In genomic region chr9:108347540-108348289, GRCm38 (mm10) we compare ENCODE assay signal across 8 mouse cellular contexts. TPM values are rescaled to one million over a fixed set of nuclear protein-coding genes. Genes with fewer than 3 reads are reported as not detected.
A peak's percentile ranks its signal among the peaks of the same experiment; 100 is the strongest.
DNase-seq lines count a peak whose midpoint lies in the region; ATAC-seq and TF ChIP-seq lines count a peak whose summit lies in the region.

Usp4 (plus strand) TSS chr9:108347853.

- DNase-seq in c-Kit-positive CD71-positive TER-119-positive erythroid progenitor cells, embryonic 14.5 days (ENCODE audit: low spot score): peak; percentile 82
- peak; percentile 93 to 96 for DNase-seq in kidney, postnatal 36 days
- peak; percentile 77 to 80 (median 79) for DNase-seq in liver, embryonic 14.5 days (ENCODE audit: low read depth in 3 of 3, low spot score in 3 of 3)
- DNase-seq in neural tube, embryonic 10.5 days (ENCODE audit: extremely low spot score, low spot score): peak; percentile 91

- peaks cover 30% of the 10 kb centered on the region for H3K36me3 ChIP-seq in E14TG2a.4 (ENCODE audit: insufficient read depth, low read length)
- H3K36me3 ChIP-seq in forebrain, embryonic 12.5 days (replicated peaks): peaks cover 30% of the 10 kb centered on the region
- peaks cover 19% of the 10 kb centered on the region for H3K36me3 ChIP-seq in heart, embryonic 16.5 days (ENCODE audit: control insufficient read depth, insufficient read depth)
- H3K36me3 ChIP-seq in liver, embryonic 14.5 days (replicated peaks; ENCODE audit: control insufficient read depth, insufficient read depth, low read depth): peaks cover 25% of the 10 kb centered on the region
- peaks cover 27% of the 10 kb centered on the region for H3K36me3 ChIP-seq in stomach, embryonic 15.5 days

- H3K4me2 ChIP-seq in forebrain, embryonic 12.5 days: peak within 1 kb of the TSS; percentile 87
- peak within 1 kb of the TSS; percentile 83 for H3K4me2 ChIP-seq in heart, embryonic 16.5 days (ENCODE audit: low read depth, low read length)
- H3K4me2 ChIP-seq in liver, embryonic 14.5 days (ENCODE audit: low read depth): peak within 1 kb of the TSS; percentile 98
- H3K4me2 ChIP-seq in stomach, embryonic 15.5 days: peak within 1 kb of the TSS; percentile 70

- H3K9me3 ChIP-seq in E14TG2a.4 (ENCODE audit: low read length): no peaks in the 10 kb centered on the region
- H3K9me3 ChIP-seq in forebrain, embryonic 12.5 days: no peaks in the 10 kb centered on the region
- H3K9me3 ChIP-seq in heart, embryonic 16.5 days (replicated peaks; ENCODE audit: control insufficient read depth, low read length): no peaks in the 10 kb centered on the region
- H3K9me3 ChIP-seq in liver, embryonic 14.5 days (ENCODE audit: control insufficient read depth, low read length): no peaks in the 10 kb centered on the region
- H3K9me3 ChIP-seq in stomach, embryonic 15.5 days: no peaks in the 10 kb centered on the region

- H3K27ac ChIP-seq in forebrain, embryonic 12.5 days: peak within 1 kb of the TSS; percentile 97
- peak within 1 kb of the TSS; percentile 97 for H3K27ac ChIP-seq in heart, embryonic 16.5 days (ENCODE audit: low read length)
- peak within 1 kb of the TSS; percentile 90 for H3K27ac ChIP-seq in liver, embryonic 14.5 days
- H3K27ac ChIP-seq in stomach, embryonic 15.5 days: peak within 1 kb of the TSS; percentile 88

- peaks cover 41% of the 10 kb centered on the region for H3K4me1 ChIP-seq in E14TG2a.4 (replicated peaks; ENCODE audit: low read depth, low read length)
- H3K4me1 ChIP-seq in forebrain, embryonic 12.5 days: peaks cover 22% of the 10 kb centered on the region
- peaks cover 11% of the 10 kb centered on the region for H3K4me1 ChIP-seq in heart, embryonic 16.5 days (ENCODE audit: control insufficient read depth, insufficient read depth, low read length)
- H3K4me1 ChIP-seq in liver, embryonic 14.5 days (replicated peaks; ENCODE audit: control insufficient read depth in 2 of 2, insufficient read depth in 2 of 2, low read length in 1 of 2): peaks cover 42 to 54% of the 10 kb centered on the region in 2 experiments
- H3K4me1 ChIP-seq in stomach, embryonic 15.5 days: peaks cover 9% of the 10 kb centered on the region; the same call in 1 of the 2 replicates

- ATAC-seq in forebrain, embryonic 12.5 days (ENCODE audit: low FRiP score): peak; percentile 96
- peak; percentile 96 for ATAC-seq in heart, embryonic 16.5 days (replicated peaks; ENCODE audit: extremely low read depth, insufficient read depth, low FRiP score)
- peak; percentile 90 for ATAC-seq in liver, embryonic 14.5 days (ENCODE audit: insufficient read depth)
- peak; percentile 94 for ATAC-seq in stomach, embryonic 15.5 days (ENCODE audit: insufficient read depth, low FRiP score, low read depth)

- TF ChIP-seq CTCF in E14TG2a.4 (conservative IDR thresholded peaks at IDR 0.05; ENCODE audit: low read length): no peak
- TF ChIP-seq CTCF in liver, embryonic 14.5 days (IDR thresholded peaks at IDR 0.05; ENCODE audit: low read depth): no peak

- under 1% methylated on average over 73 of the region's 75 CpGs for WGBS in forebrain, embryonic 12.5 days
- WGBS in heart, embryonic 16.5 days: under 1% methylated on average over 71 of the region's 75 CpGs
- 0% methylated on average over 75 of the region's 75 CpGs for WGBS in liver, embryonic 14.5 days (ENCODE audit: insufficient replicate concordance)
- under 1% methylated on average over 74 of the region's 75 CpGs for whole genome bisulfite sequencing in stomach, embryonic 15.5 days

- peak within 1 kb of the TSS; percentile 85 for H3K9ac ChIP-seq in forebrain, embryonic 12.5 days
- H3K9ac ChIP-seq in heart, embryonic 16.5 days (ENCODE audit: low read length): peak within 1 kb of the TSS; percentile 86
- H3K9ac ChIP-seq in liver, embryonic 14.5 days (replicated peaks): peak within 1 kb of the TSS; percentile 95
- H3K9ac ChIP-seq in stomach, embryonic 15.5 days: peak within 1 kb of the TSS; percentile 35

- H3K4me3 ChIP-seq in E14TG2a.4 (replicated peaks; ENCODE audit: low read length): peak within 1 kb of the TSS; percentile 94
- H3K4me3 ChIP-seq in forebrain, embryonic 12.5 days (replicated peaks): peak within 1 kb of the TSS; percentile 89
- H3K4me3 ChIP-seq in heart, embryonic 16.5 days (ENCODE audit: low read length): peak within 1 kb of the TSS; percentile 76
- H3K4me3 ChIP-seq in liver, embryonic 14.5 days (ENCODE audit: insufficient read depth in 1 of 2, low read depth in 2 of 2, low read length in 2 of 2): peak within 1 kb of the TSS; percentile 86 to 99
- H3K4me3 ChIP-seq in stomach, embryonic 15.5 days (replicated peaks): peak within 1 kb of the TSS; percentile 96

- no peaks in the 10 kb centered on the region for H3K27me3 ChIP-seq in E14TG2a.4 (ENCODE audit: insufficient read depth, low read length)
- no peaks in the 10 kb centered on the region for H3K27me3 ChIP-seq in forebrain, embryonic 12.5 days
- no peaks in the 10 kb centered on the region for H3K27me3 ChIP-seq in heart, embryonic 16.5 days (ENCODE audit: control insufficient read depth, insufficient read depth, low read length)
- no peaks in the 10 kb centered on the region for H3K27me3 ChIP-seq in liver, embryonic 14.5 days (ENCODE audit: control insufficient read depth, insufficient read depth, low read length)
- H3K27me3 ChIP-seq in stomach, embryonic 15.5 days (replicated peaks): no peaks in the 10 kb centered on the region

- peak; percentile 33; the same call in 1 of the 2 replicates for TF ChIP-seq EP300 in liver, embryonic 14.5 days (IDR thresholded peaks at IDR 0.05; ENCODE audit: low read depth)

RNA-seq across cellular contexts. Expression of gene Usp4, which starts in this region (rescaled TPM):
- 137 and 144 TPM in 2 replicates for polyA plus RNA-seq in forebrain, embryonic 12.5 days (2016; fragmentation: Nextera tagmentation; extraction: Ambion mirVana)
- polyA plus RNA-seq in heart, embryonic 16.5 days (2015; fragmentation: Nextera tagmentation; extraction: Ambion mirVana): 83.6 and 84.2 TPM in 2 replicates
- 29.2 and 38.5 TPM in 2 replicates for polyA plus RNA-seq in liver, embryonic 14.5 days (2012; rRNA removed)
- polyA plus RNA-seq in liver, embryonic 14.5 days (2014; fragmentation: Nextera tagmentation; extraction: Ambion mirVana): 59.3 and 67.6 TPM in 2 replicates
- polyA plus RNA-seq in stomach, embryonic 15.5 days (2015; fragmentation: Nextera tagmentation; extraction: Ambion mirVana): 85.6 and 92.2 TPM in 2 replicates

Comparison
In these comparisons a context has a peak if more than half of its experiments do, and no peak if none do; other contexts are left out.
1. Peak in every context shown above with its lines: DNase-seq, ATAC-seq, H3K4me3 ChIP-seq and H3K27ac ChIP-seq.
2. H3K9ac ChIP-seq: peak in every context shown above with its lines; median percentile 95 in liver, embryonic 14.5 days; 86 in heart, embryonic 16.5 days; 85 in forebrain, embryonic 12.5 days; 35 in stomach, embryonic 15.5 days.